Mouse (Mus musculus) hindbrain, postnatal 0 days (tissue): Measurements from ENCODE around the gene Uqcc2. TPM values are rescaled to one million over a fixed set of nuclear protein-coding genes. Genes with fewer than 3 reads are reported as not detected.

Experiments
- ATAC-seq: fragments of 200-750 bp; cut with Nextera tagmentation; 2 replicates; pipeline ENCODE4 v1.8.0; 2017; ENCODE audit warnings: mild to moderate bottlenecking, moderate TSS enrichment, moderate library complexity
- DNase-seq: peaks from one replicate; pipeline ENCODE4 v3.0.0-alpha.2; 2015; ENCODE audit warnings: low spot score
- H3K27ac ChIP-seq: fragments of 300-500 bp; sonication (generic); 2 replicates; pipeline ENCODE4 v1.5.1; 2014; ENCODE audit warnings: mild to moderate bottlenecking
- H3K27me3 ChIP-seq: fragments of 300-500 bp; sonication (generic); 2 replicates; pipeline ENCODE4 v1.6.1; 2014; ENCODE audit warnings: low read length, mixed read lengths; ENCODE audit not compliant: insufficient read depth
- H3K36me3 ChIP-seq: fragments of 300-500 bp; sonication (generic); 2 replicates; pipeline ENCODE4 v1.6.1; 2014; ENCODE audit warnings: low read length, mixed read lengths; ENCODE audit not compliant: insufficient read depth
- H3K4me1 ChIP-seq: fragments of 300-500 bp; sonication (generic); 2 replicates; pipeline ENCODE4 v1.6.1; 2014; ENCODE audit warnings: antibody characterized with exemption, low read length, mixed read lengths; ENCODE audit not compliant: insufficient read depth
- H3K4me2 ChIP-seq: fragments of 300-500 bp; sonication (generic); 2 replicates; pipeline ENCODE4 v1.6.1; 2014; ENCODE audit warnings: low read depth, mild to moderate bottlenecking, low read length, moderate library complexity, mixed read lengths
- H3K4me3 ChIP-seq: fragments of 300-500 bp; sonication (generic); 2 replicates; pipeline ENCODE4 v1.5.1; 2014; ENCODE audit warnings: low read length
- H3K9ac ChIP-seq: fragments of 300-500 bp; sonication (generic); replicated peaks from 2 replicates; pipeline ENCODE4 v1.6.1; 2014; ENCODE audit warnings: mild to moderate bottlenecking, low read length, moderate library complexity, mixed read lengths
- H3K9me3 ChIP-seq: fragments of 300-500 bp; sonication (generic); 2 replicates; pipeline ENCODE4 v1.6.1; 2016; ENCODE audit warnings: low read length, mixed read lengths
- CTCF ChIP-seq: IDR thresholded peaks from 2 replicates; pipeline ENCODE4 v1.5.1; 2016; ENCODE audit warnings: antibody characterized with exemption, control low read depth, low read depth
- WGBS: fragments of 180-500 bp; shearing (Covaris S2); extraction: QIAGEN DNeasy Blood & Tissue Kit; methylation state at CpG from one replicate; pipeline ENCODE4 v1.1.7; 2014; 5-methylcytosine and 5-hydroxymethylcytosine counted together
- polyA plus RNA-seq: library from polyadenylated mRNA; unstranded; fragments of >200 nt; fragmentation: Nextera tagmentation; extraction: Ambion mirVana; gene quantifications from 2 replicates; pipeline ENCODE4 v1.2.1, GENCODE M21; 2015
- total RNA-seq: library from RNA; depleted of rRNA; stranded (reverse); fragments of >200 nt; gene quantifications from 2 replicates; pipeline ENCODE4 v1.2.3, GENCODE M21; 2014

The Uqcc2 gene
- total and polyA plus RNA-seq, 2 experiments from 2014 or later, result 283 to 445 TPM

DNA sequence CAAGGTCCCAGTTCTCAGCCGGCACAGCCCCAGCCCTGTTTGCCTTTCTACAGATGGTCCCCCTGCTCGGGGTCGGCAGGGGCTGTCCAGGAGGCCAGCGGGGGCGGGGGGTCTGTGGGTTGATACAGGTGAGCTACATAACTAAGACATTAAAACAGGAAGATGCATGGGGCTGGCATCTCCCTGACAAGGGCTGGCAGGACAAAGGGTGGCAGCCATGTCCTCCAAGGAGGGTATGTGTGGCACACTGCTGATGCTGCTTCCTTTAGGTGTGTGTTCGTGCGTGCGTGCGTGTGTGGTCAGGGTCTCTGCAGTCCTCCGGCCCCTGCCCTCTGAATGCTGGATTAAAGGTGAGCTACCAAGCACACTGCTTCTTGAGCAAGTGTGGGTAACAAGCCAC, 6.7 kb downstream of the Uqcc2 start:
- Histone ChIP-seq H3K4me2 (no peak overlapping the region), H3K4me1 (peaks cover 13% of the 10 kb centered on the region; the same call in 1 of the 2 replicates), H3K9ac (0 out of 2 replicates have a peak overlapping the region, but pooled peaks have one; percentile 24), H3K36me3 (peaks cover 8% of the 10 kb centered on the region; the same call in 1 of the 2 replicates), H3K27ac (peak overlapping the region; percentile 11; the same call in 1 of the 2 replicates), H3K9me3 (no peaks in the 10 kb centered on the region), H3K27me3 (no peaks in the 10 kb centered on the region), H3K4me3 (no peak overlapping the region)
- DNase-seq (no peak), ATAC-seq (no peak)
- 85% methylated on average over 10 of the region's 10 CpGs for WGBS
- no peak for TF ChIP-seq CTCF

DNA sequence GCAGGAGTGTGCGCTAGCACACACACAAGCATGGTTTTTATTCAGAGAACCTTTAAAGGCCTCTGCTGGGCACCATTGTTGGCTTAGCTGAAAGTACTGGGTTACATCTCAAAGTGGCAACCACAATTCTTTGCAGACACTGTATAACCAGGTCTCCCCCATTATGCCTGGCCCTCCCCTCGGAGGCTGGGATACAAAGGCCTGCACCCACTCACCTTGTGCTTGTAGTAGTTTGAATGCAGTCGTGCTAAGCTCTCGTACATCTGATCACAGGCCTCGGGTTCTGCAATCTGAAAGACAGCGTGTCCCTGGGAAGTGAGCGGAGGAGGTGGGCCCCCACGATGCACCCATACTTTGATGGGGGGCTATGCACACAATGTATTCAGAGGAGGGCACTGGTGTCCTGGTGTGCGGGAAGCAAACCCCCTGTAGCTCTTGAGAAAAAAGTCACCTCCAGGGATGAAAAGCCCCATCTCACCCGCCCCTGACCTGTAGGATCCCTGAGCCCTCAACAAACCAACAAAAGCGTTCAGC, 8.0 kb downstream of the Uqcc2 start:
- no peak for TF ChIP-seq CTCF
- Histone ChIP-seq H3K4me2 (no peak overlapping the region), H3K9me3 (no peaks in the 10 kb centered on the region), H3K9ac (no peak overlapping the region), H3K27me3 (no peaks in the 10 kb centered on the region), H3K4me3 (no peak overlapping the region), H3K36me3 (peaks cover 8% of the 10 kb centered on the region; the same call in 1 of the 2 replicates), H3K4me1 (peaks cover 15% of the 10 kb centered on the region; the same call in 1 of the 2 replicates), H3K27ac (no peak overlapping the region)
- ATAC-seq (no peak), DNase-seq (no peak)
- whole genome bisulfite sequencing, result 75% methylated on average over 11 of the region's 11 CpGs

- H3K4me1 ChIP-seq, result peaks cover 12% of the 10 kb centered on the region
- H3K36me3 ChIP-seq, result peaks cover 8% of the 10 kb centered on the region; the same call in 1 of the 2 replicates
- 0 out of 2 replicates have a peak overlapping the region, but pooled peaks have one; percentile 8 for H3K27ac ChIP-seq
- WGBS, result 35% methylated on average over 12 of the region's 12 CpGs
- H3K27me3 ChIP-seq, result no peaks in the 10 kb centered on the region
- DNase-seq (peak; percentile 72), ATAC-seq (no peak)
- no peak overlapping the region for H3K9ac ChIP-seq
- no peak overlapping the region for H3K4me2 ChIP-seq
- H3K4me3 ChIP-seq, result no peak overlapping the region
- TF ChIP-seq CTCF, result peak; percentile 91
- no peaks in the 10 kb centered on the region for H3K9me3 ChIP-seq
These were observed 8.5 kb downstream of the Uqcc2 start for GRCm38 (mm10) chr17:27125185-27125584.

- DNase-seq (no peak), ATAC-seq (no peak)
- H3K4me3 ChIP-seq, result no peak overlapping the region
- H3K4me2 ChIP-seq, result no peak overlapping the region
- 64% methylated on average over 7 of the region's 7 CpGs for WGBS
- TF ChIP-seq CTCF, result no peak
- no peak overlapping the region for H3K27ac ChIP-seq
- H3K4me1 ChIP-seq, result peaks cover 16% of the 10 kb centered on the region
- peaks cover 8% of the 10 kb centered on the region; the same call in 1 of the 2 replicates for H3K36me3 ChIP-seq
- no peak overlapping the region for H3K9ac ChIP-seq
- no peaks in the 10 kb centered on the region for H3K9me3 ChIP-seq
- H3K27me3 ChIP-seq, result no peaks in the 10 kb centered on the region
These were observed 9.8 kb downstream of the Uqcc2 start for GRCm38 (mm10) chr17:27123813-27124375.

GRCm38 (mm10) chr17:27123103-27123502, 10.6 kb downstream of the Uqcc2 start:
- H3K4me1 ChIP-seq, result peaks cover 16% of the 10 kb centered on the region
- H3K27me3 ChIP-seq, result no peaks in the 10 kb centered on the region
- H3K9me3 ChIP-seq, result no peaks in the 10 kb centered on the region
- no peak overlapping the region for H3K9ac ChIP-seq
- 95% methylated on average over 2 of the region's 2 CpGs for WGBS
- ATAC-seq, result no peak
- no peak for TF ChIP-seq CTCF
- no peak overlapping the region for H3K4me3 ChIP-seq
- H3K36me3 ChIP-seq, result peaks cover 8% of the 10 kb centered on the region; the same call in 1 of the 2 replicates
- no peak for DNase-seq
- H3K4me2 ChIP-seq, result no peak overlapping the region
- H3K27ac ChIP-seq, result no peak overlapping the region

DNA sequence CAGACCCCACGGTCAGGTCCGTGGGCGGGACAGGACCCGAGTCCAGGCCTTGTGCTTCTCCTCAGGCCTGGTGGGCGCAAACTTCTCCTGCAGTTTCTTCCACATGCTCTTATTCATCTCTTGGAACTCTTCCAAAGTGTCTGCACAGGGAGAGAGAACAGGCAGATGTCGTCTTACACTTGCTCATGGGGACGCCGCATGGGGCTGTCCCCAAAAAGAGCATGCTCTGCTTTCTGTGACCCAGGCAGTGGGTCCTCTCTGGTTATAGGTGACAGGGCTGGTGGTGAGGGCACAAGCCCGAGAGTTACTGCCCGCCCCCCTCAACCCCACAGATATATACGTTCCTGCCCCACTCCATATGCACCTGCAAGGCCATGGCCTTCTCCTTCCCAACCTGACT, 11.0 kb downstream of the Uqcc2 start:
- H3K4me1 ChIP-seq, result peaks cover 16% of the 10 kb centered on the region
- ATAC-seq, result no peak
- WGBS, result 65% methylated on average over 11 of the region's 11 CpGs

DNA sequence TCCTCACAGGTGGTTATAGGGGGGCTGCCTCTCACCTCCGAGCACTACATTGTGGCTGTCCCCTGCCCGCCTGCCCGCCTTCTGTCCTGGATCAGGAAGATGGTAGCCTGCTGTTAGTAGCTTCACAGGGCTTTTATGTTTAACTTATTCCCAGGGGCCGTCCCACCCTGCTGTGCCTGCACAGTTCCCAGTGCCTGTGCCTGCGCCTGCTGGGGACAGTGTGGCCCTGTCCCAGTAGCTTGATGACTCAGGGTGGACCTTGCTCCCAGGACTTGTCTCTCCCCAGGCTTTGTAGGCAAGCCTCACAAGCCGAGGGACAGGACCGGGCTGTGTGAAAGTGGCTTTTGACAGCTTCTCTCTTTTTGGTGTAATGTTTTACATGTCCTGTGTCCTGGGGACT, 11.9 kb downstream of the Uqcc2 start:
- TF ChIP-seq CTCF, result no peak

More for the DNA sequence above, 11.0 kb downstream of the Uqcc2 start:
- no peak for DNase-seq
- no peaks in the 10 kb centered on the region for H3K9me3 ChIP-seq
- no peak overlapping the region for H3K27ac ChIP-seq
- no peak overlapping the region for H3K4me2 ChIP-seq
- H3K36me3 ChIP-seq, result peaks cover 8% of the 10 kb centered on the region; the same call in 1 of the 2 replicates
- no peak overlapping the region for H3K9ac ChIP-seq
- no peak for TF ChIP-seq CTCF
- H3K27me3 ChIP-seq, result no peaks in the 10 kb centered on the region
- no peak overlapping the region for H3K4me3 ChIP-seq

More for the DNA sequence above, 11.9 kb downstream of the Uqcc2 start:
- Histone ChIP-seq H3K4me3 (no peak overlapping the region), H3K36me3 (peaks cover 8% of the 10 kb centered on the region; the same call in 1 of the 2 replicates), H3K27ac (no peak overlapping the region), H3K27me3 (no peaks in the 10 kb centered on the region), H3K4me1 (peaks cover 12% of the 10 kb centered on the region), H3K9me3 (no peaks in the 10 kb centered on the region), H3K9ac (no peak overlapping the region), H3K4me2 (no peak overlapping the region)
- ATAC-seq, result no peak
- WGBS, result 74% methylated on average over 7 of the region's 7 CpGs
- no peak for DNase-seq
